Mouse (Mus musculus): Measurements from ENCODE around the gene Lrp2. TPM values are rescaled to one million over a fixed set of nuclear protein-coding genes. Genes with fewer than 3 reads are reported as not detected.

The Lrp2 gene
- not detected in 2 replicates for polyA plus RNA-seq (2012; ENCODE audit: insufficient read depth, insufficient read length, low replicate concordance, missing spikeins)

GRCm38 (mm10) chr2:69585886-69586398 lies at the start of gene Lrp2:
TSS of gene Lrp2 (minus strand) at chr2:69586065.
- no peak for TF ChIP-seq CTCF (IDR thresholded peaks at IDR 0.05; ENCODE audit: insufficient read depth, low read depth, low read length)
- no peak for TF ChIP-seq POLR2A (IDR thresholded peaks at IDR 0.05; ENCODE audit: insufficient read depth, low read depth, low read length)
- under 1% methylated on average over 45 of the region's 45 CpGs for WGBS
- H3K27ac ChIP-seq (ENCODE audit: insufficient read depth, low read depth, low read length): no peak within 1 kb of the TSS
- H3K4me3 ChIP-seq (ENCODE audit: insufficient read depth, low read depth, low read length): peak within 1 kb of the TSS; percentile 56
- peaks cover 29% of the 10 kb centered on the region for H3K4me1 ChIP-seq (ENCODE audit: control insufficient read depth, insufficient read depth, low read length)

DNA sequence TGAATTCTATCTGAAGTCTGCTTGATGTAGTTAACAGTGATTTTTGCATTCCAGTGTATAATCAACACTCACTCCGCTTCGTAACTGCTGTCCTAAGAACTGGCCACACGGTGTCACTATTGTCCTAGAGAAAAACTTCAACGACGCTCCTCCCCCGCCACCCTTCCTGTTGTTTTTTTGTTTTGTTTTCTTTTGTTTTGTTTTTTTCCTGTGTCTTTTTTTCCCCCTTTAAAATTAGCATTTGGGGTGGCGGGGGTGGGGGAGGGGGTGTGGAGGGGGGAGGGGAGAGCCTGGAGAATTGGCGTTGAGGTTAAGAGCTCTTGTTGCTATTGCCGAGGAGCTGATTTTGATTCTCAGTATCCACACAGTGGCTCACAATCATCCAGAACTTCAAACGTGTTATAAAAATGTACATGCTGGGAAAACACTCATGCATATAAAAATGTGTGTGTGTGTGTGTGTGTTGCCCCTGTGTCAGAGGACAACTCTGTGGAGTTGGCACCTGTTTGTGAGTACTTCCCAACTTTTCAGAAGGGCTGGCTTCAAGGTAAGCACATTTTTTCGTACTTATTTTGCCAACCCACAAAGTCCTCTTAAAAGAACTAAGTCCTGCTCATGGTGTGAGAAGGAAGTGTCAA lies 49.3 kb upstream of the Lrp2 start:
- Histone ChIP-seq H3K27ac (ENCODE audit: insufficient read depth, low read depth, low read length) (no peak overlapping the region), H3K4me1 (ENCODE audit: control insufficient read depth, insufficient read depth, low read length) (peaks cover 5% of the 10 kb centered on the region), H3K4me3 (ENCODE audit: insufficient read depth, low read depth, low read length) (no peak overlapping the region)
- 6% methylated on average over 11 of the region's 11 CpGs for WGBS
- TF ChIP-seq POLR2A (IDR thresholded peaks at IDR 0.05; ENCODE audit: insufficient read depth, low read depth, low read length) (no peak), CTCF (IDR thresholded peaks at IDR 0.05; ENCODE audit: insufficient read depth, low read depth, low read length) (no peak)

DNA sequence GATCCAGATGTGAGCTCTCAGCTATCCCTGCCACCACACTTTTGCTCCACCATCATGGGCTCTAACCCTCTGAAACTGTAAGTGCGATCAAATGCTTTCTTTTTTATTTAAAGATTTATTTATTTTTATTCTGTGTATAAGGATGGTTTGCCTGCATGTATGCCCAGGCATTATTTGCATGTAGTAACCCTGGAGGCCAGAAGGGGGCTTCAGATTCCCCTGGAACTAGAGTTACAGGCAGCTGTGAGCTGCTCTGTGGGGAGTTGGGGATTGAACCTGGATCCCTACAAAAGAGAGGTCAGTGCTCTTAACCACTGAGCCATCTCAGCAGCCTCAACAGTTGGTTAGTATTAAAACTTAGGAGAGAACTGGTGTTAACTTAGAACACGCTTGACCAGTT lies 45.6 kb upstream of the Lrp2 start:
- no peak overlapping the region for H3K4me3 ChIP-seq (ENCODE audit: insufficient read depth, low read depth, low read length)
- H3K4me1 ChIP-seq (ENCODE audit: control insufficient read depth, insufficient read depth, low read length): peaks cover 7% of the 10 kb centered on the region
- no peak overlapping the region for H3K27ac ChIP-seq (ENCODE audit: insufficient read depth, low read depth, low read length)
- no peak for TF ChIP-seq CTCF (IDR thresholded peaks at IDR 0.05; ENCODE audit: insufficient read depth, low read depth, low read length)
- no peak for TF ChIP-seq POLR2A (IDR thresholded peaks at IDR 0.05; ENCODE audit: insufficient read depth, low read depth, low read length)
- 95% methylated on average over 2 of the region's 2 CpGs for WGBS

DNA sequence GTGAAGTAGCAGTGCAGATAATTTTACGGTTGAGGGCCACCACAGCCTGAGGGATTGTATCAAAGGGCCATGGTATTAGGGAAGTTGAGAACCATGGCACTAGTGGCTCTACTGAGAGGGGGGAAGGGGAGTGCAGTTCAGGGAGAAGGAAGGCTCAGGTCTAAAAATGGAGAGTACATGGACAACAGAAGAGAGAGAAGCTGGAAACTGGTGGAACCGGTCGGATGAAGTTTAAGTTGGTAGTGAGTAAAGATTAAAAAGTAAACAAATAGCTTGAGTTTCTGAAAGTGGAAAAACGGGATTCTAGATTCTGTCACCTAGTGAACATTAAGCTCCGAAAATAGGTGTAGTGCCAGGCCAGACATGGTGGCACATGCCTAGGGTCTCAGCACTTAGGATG lies 44.9 kb upstream of the Lrp2 start:
- 96% methylated on average over 5 of the region's 5 CpGs for WGBS
- TF ChIP-seq CTCF (IDR thresholded peaks at IDR 0.05; ENCODE audit: insufficient read depth, low read depth, low read length): no peak
- no peak overlapping the region for H3K27ac ChIP-seq (ENCODE audit: insufficient read depth, low read depth, low read length)
- H3K4me1 ChIP-seq (ENCODE audit: control insufficient read depth, insufficient read depth, low read length): peaks cover 7% of the 10 kb centered on the region
- no peak overlapping the region for H3K4me3 ChIP-seq (ENCODE audit: insufficient read depth, low read depth, low read length)

GRCm38 (mm10) chr2:69629914-69630313 lies 44.0 kb upstream of the Lrp2 start:
- 75% methylated on average over 6 of the region's 6 CpGs for WGBS
- H3K4me1 ChIP-seq (ENCODE audit: control insufficient read depth, insufficient read depth, low read length): peaks cover 7% of the 10 kb centered on the region
- H3K27ac ChIP-seq (ENCODE audit: insufficient read depth, low read depth, low read length): no peak overlapping the region
- TF ChIP-seq CTCF (IDR thresholded peaks at IDR 0.05; ENCODE audit: insufficient read depth, low read depth, low read length) (no peak), POLR2A (IDR thresholded peaks at IDR 0.05; ENCODE audit: insufficient read depth, low read depth, low read length) (no peak)
- no peak overlapping the region for H3K4me3 ChIP-seq (ENCODE audit: insufficient read depth, low read depth, low read length)

DNA sequence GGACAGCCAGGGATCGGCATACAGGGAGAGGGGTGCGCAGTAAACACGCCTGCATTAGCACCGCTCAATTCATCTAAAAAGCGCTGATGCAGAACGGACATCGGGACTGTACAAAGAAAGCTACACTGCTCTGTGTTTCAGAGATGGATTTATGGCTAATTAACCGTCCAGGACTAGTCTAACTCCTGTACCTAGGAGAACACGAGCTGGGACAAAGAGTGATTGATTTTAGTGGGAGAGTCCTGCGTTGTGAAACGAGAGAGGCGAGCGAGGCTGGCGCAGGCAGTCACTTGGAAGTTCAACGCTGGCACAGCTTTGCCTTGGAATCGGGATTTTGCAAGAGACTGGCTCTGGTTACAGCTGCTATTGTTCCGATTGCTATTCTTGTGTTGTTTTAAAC lies 43.4 kb upstream of the Lrp2 start:
- Histone ChIP-seq H3K27ac (ENCODE audit: insufficient read depth, low read depth, low read length) (0 out of 2 replicates have a peak overlapping the region, but pooled peaks have one; percentile 22), H3K4me3 (ENCODE audit: insufficient read depth, low read depth, low read length) (no peak overlapping the region), H3K4me1 (ENCODE audit: control insufficient read depth, insufficient read depth, low read length) (peaks cover 7% of the 10 kb centered on the region)
- TF ChIP-seq POLR2A (IDR thresholded peaks at IDR 0.05; ENCODE audit: insufficient read depth, low read depth, low read length): no peak
- TF ChIP-seq CTCF (IDR thresholded peaks at IDR 0.05; ENCODE audit: insufficient read depth, low read depth, low read length): no peak
- WGBS: 38% methylated on average over 17 of the region's 17 CpGs

DNA sequence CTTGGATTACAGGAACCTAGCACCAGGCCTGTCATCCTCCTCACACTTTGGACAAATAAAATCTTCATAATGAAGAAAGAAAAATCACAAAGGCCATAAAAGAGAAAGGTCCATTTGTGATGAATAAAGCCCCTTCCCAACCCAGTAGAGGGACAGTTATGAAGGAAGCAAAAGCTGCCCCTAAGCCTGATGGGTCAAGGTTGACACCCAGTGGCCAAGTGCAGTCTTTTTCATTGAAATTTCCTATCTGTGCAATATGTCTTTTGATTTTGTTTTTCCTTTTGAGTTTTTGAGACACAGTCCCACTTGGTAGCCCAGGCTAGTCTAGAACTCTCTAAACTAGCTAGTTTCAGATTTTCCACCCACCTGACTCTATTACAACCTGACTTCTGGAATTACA lies 33.4 kb upstream of the Lrp2 start:
- TF ChIP-seq POLR2A (IDR thresholded peaks at IDR 0.05; ENCODE audit: insufficient read depth, low read depth, low read length): no peak
- no peak for TF ChIP-seq CTCF (IDR thresholded peaks at IDR 0.05; ENCODE audit: insufficient read depth, low read depth, low read length)
- Histone ChIP-seq H3K4me1 (ENCODE audit: control insufficient read depth, insufficient read depth, low read length) (no peaks in the 10 kb centered on the region), H3K4me3 (ENCODE audit: insufficient read depth, low read depth, low read length) (no peak overlapping the region), H3K27ac (ENCODE audit: insufficient read depth, low read depth, low read length) (no peak overlapping the region)

DNA sequence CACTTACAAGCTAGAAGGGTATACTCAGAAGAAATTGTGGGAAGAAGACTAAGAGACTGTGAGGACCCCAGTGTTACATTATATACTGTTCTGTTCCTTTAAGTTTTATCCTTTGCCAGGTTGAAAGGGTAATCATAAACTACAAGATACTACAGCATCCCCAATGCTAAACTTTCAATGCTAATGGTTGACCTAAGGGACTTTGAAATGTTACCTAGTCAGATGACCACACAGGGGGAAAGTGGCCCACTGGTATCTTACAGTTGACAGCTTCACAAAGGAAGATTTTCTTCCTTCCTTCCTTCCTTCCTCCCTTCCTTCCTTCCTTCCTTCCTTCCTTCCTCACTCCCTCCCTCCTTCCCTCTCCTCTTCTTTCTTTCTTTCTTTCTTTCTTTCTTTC lies 32.5 kb upstream of the Lrp2 start:
- TF ChIP-seq POLR2A (IDR thresholded peaks at IDR 0.05; ENCODE audit: insufficient read depth, low read depth, low read length) (no peak), CTCF (IDR thresholded peaks at IDR 0.05; ENCODE audit: insufficient read depth, low read depth, low read length) (no peak)
- Histone ChIP-seq H3K4me1 (ENCODE audit: control insufficient read depth, insufficient read depth, low read length) (no peaks in the 10 kb centered on the region), H3K27ac (ENCODE audit: insufficient read depth, low read depth, low read length) (no peak overlapping the region), H3K4me3 (ENCODE audit: insufficient read depth, low read depth, low read length) (no peak overlapping the region)

DNA sequence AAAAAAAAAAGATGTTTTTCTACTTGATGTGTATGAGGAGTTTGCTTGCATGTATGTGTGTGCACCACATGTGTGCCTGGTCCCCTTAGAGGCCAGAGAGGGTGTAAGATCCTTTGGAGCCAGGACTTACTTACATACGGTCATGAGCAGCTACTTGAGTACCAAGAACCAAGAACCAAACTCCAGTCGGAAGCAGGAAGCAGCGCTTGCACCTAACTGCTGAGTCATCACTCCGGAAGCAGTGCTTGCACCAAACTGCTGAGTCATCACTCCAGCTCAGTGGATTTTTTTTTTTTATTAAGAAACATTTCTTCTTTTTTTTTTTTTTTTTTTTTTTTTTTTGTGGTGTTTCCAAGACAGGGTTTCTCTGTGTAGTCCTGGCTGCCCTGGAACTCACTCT lies 27.4 kb upstream of the Lrp2 start:
- 65% methylated on average over 4 of the region's 4 CpGs for WGBS
- Histone ChIP-seq H3K4me3 (ENCODE audit: insufficient read depth, low read depth, low read length) (no peak overlapping the region), H3K4me1 (ENCODE audit: control insufficient read depth, insufficient read depth, low read length) (no peaks in the 10 kb centered on the region), H3K27ac (ENCODE audit: insufficient read depth, low read depth, low read length) (no peak overlapping the region)
- TF ChIP-seq POLR2A (IDR thresholded peaks at IDR 0.05; ENCODE audit: insufficient read depth, low read depth, low read length) (no peak), CTCF (IDR thresholded peaks at IDR 0.05; ENCODE audit: insufficient read depth, low read depth, low read length) (no peak)
